Mouse (Mus musculus): Measurements from ENCODE around the gene Atp6v1g2.

DNA sequence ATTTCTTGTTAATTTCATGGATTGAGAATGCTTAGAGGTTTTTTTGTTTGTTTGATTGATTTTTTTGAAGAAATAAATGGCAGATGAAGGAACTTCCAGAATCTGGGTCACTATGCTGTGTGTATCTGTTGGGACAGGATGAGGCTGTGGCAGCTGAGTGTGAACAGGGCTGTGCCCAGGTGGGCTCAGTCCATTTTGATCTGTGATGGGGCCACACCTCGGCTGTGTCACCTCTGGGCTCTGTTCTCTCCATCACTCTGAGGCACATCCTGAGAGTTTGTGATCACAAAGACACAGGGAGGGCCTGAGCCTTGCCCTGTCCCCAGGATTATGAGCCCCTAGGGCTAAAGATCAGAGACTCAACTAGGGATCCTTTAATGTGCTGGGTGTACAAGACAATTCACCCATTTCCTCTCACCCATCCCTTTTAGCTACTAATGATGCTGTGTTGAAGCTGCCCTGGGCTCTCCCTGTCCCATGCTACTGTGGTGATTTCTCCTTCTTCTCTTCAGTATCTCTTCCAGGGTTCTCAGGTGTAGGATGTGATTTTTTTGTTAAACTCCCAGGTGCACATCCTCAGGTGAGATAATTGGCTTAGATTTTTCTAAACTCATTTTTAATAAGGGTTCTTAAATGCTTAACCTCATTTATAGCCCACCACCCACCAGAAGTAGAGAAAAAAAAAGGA, 34.1 kb downstream of the Atp6v1g2 start:
- TF ChIP-seq POLR2A (IDR thresholded peaks at IDR 0.05; ENCODE audit: low read depth, low read length), result no peak
- no peak for TF ChIP-seq CTCF (conservative IDR thresholded peaks at IDR 0.05; ENCODE audit: insufficient read depth, insufficient read length, low read depth, low read length)

All from kidney, adult 2 months (tissue).